Mouse (Mus musculus): ENCODE measurements around the gene Pgf.
"Not testable (repeated sequence)": the region's sequence is repeated elsewhere in the genome, so short reads cannot be mapped to it uniquely, and the experiment has no call there.

- TF ChIP-seq USF1 (IDR thresholded peaks at IDR 0.05; ENCODE audit: low read depth); CTCF (IDR thresholded peaks at IDR 0.05; ENCODE audit: control insufficient read depth, insufficient read depth, insufficient read length); MYOD1 (IDR thresholded peaks at IDR 0.05; ENCODE audit: control insufficient read depth, insufficient read length, low read depth); MYOG (IDR thresholded peaks at IDR 0.05; ENCODE audit: control insufficient read depth, extremely low read depth, insufficient read length); MAX (IDR thresholded peaks at IDR 0.05); CEBPB (IDR thresholded peaks at IDR 0.05; ENCODE audit: low read depth); FOSL1 (IDR thresholded peaks at IDR 0.05; ENCODE audit: insufficient read depth, low read length, poor library complexity, severe bottlenecking): not testable (repeated sequence)
These were observed 33.3 kb downstream of the Pgf start for GRCm38 (mm10) chr12:85144276-85144675.

All from C2C12 (cell line).